Mouse (Mus musculus): ENCODE results near the gene Lnpep. TPM values are rescaled to one million over a fixed set of nuclear protein-coding genes. Genes with fewer than 3 reads are reported as not detected.
A peak's percentile ranks its signal among the peaks of the same experiment; 100 is the strongest.

The Lnpep gene
- total and polyA plus RNA-seq, 3 experiments: 7.1 to 91.4 (median 62.9) TPM

- Histone ChIP-seq H3K27me3 (ENCODE audit: insufficient read depth, low read length) (no peaks in the 10 kb centered on the region), H3K9me3 (replicated peaks) (no peaks in the 10 kb centered on the region), H3K36me3 (replicated peaks) (peaks cover 6% of the 10 kb centered on the region), H3K4me3 (ENCODE audit: low read depth, low read length) (no peak overlapping the region), H3K4me1 (ENCODE audit: insufficient read depth, low read depth, low read length) (peaks cover 24% of the 10 kb centered on the region)
- ATAC-seq (ENCODE audit: extremely low read depth, insufficient number of reproducible peaks, low FRiP score, poor library complexity, severe bottlenecking): no peak
- TF ChIP-seq GATA1 (IDR thresholded peaks at IDR 0.05; ENCODE audit: borderline replicate concordance, low read length) (no peak), TAL1 (conservative IDR thresholded peaks at IDR 0.05; ENCODE audit: low read depth, low read length) (no peak), POLR2AphosphoS5 (IDR thresholded peaks at IDR 0.05; ENCODE audit: insufficient replicate concordance, low read depth, low read length) (no peak), CTCF (IDR thresholded peaks at IDR 0.05; ENCODE audit: low read depth, low read length) (no peak), GATA2 (IDR thresholded peaks at IDR 0.05; ENCODE audit: borderline replicate concordance, low read depth, low read length) (no peak)
- DNase-seq (ENCODE audit: low spot score): no peak
These were observed 22.1 kb downstream of the Lnpep start for GRCm38 (mm10) chr17:17602786-17603185.

DNA sequence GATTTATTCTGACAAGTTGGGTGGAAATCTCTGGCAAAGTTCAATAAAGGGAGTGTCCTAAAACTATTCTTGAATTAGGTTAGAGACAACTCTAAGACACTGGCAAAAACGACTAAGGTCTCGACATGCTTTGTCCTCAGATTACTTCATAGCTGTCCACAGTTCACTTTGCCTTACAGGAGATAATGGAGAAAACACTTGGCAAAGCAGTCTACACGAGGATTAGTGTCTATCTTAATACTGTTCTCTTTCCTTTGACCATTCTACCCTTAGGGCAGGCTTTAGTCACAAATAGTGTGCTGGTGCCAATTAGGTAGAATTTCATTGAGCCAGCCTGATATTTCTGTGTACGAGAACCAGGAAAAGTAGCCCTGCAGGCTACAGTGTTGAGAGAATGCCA is 22.5 kb downstream of the Lnpep start:
- Histone ChIP-seq H3K4me1 (ENCODE audit: insufficient read depth, low read depth, low read length) (peaks cover 28% of the 10 kb centered on the region), H3K4me3 (ENCODE audit: low read depth, low read length) (no peak overlapping the region), H3K27me3 (ENCODE audit: insufficient read depth, low read length) (no peaks in the 10 kb centered on the region), H3K36me3 (replicated peaks) (peaks cover 6% of the 10 kb centered on the region), H3K9me3 (replicated peaks) (no peaks in the 10 kb centered on the region)
- no peak for DNase-seq (ENCODE audit: low spot score)
- no peak for TF ChIP-seq GATA1 (IDR thresholded peaks at IDR 0.05; ENCODE audit: borderline replicate concordance, low read length)
- TF ChIP-seq GATA2 (IDR thresholded peaks at IDR 0.05; ENCODE audit: borderline replicate concordance, low read depth, low read length): no peak
- no peak for TF ChIP-seq CTCF (IDR thresholded peaks at IDR 0.05; ENCODE audit: low read depth, low read length)
- TF ChIP-seq TAL1 (conservative IDR thresholded peaks at IDR 0.05; ENCODE audit: low read depth, low read length): no peak
- TF ChIP-seq POLR2AphosphoS5 (IDR thresholded peaks at IDR 0.05; ENCODE audit: insufficient replicate concordance, low read depth, low read length): no peak
- no peak for ATAC-seq (ENCODE audit: extremely low read depth, insufficient number of reproducible peaks, low FRiP score, poor library complexity, severe bottlenecking)

DNA sequence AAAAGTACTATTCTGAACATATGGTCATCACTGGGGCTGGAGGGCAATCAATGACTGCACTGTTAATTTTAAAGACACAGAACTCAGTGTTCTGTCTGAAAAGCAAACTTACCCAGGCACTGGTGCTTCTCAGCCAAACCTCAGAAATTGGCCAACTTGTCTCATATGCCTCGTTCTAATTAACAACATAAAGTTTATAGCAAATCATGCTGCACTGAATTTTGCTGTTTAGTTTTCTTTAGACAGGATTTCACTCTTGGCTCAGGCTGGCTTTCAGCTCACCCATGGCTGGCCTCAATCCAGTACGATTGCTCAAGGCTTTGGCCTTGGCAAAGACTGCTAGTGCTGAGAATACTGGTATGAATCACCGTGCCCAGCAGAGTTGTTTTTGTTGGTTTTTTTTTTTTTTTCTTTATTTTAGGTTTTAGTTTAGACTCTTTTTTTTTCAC is 24.0 kb downstream of the Lnpep start:
- Histone ChIP-seq H3K27me3 (ENCODE audit: insufficient read depth, low read length) (no peaks in the 10 kb centered on the region), H3K9me3 (replicated peaks) (no peaks in the 10 kb centered on the region), H3K36me3 (replicated peaks) (peaks cover 8% of the 10 kb centered on the region), H3K4me3 (ENCODE audit: low read depth, low read length) (no peak overlapping the region), H3K4me1 (ENCODE audit: insufficient read depth, low read depth, low read length) (peaks cover 31% of the 10 kb centered on the region)
- TF ChIP-seq GATA2 (IDR thresholded peaks at IDR 0.05; ENCODE audit: borderline replicate concordance, low read depth, low read length): no peak
- TF ChIP-seq TAL1 (conservative IDR thresholded peaks at IDR 0.05; ENCODE audit: low read depth, low read length): no peak
- TF ChIP-seq POLR2AphosphoS5 (IDR thresholded peaks at IDR 0.05; ENCODE audit: insufficient replicate concordance, low read depth, low read length): no peak
- no peak for TF ChIP-seq GATA1 (IDR thresholded peaks at IDR 0.05; ENCODE audit: borderline replicate concordance, low read length)
- ATAC-seq (ENCODE audit: extremely low read depth, insufficient number of reproducible peaks, low FRiP score, poor library complexity, severe bottlenecking) (no peak), DNase-seq (ENCODE audit: low spot score) (no peak)

GRCm38 (mm10) chr17:17600001-17600400 is 24.8 kb downstream of the Lnpep start:
- Histone ChIP-seq H3K4me1 (ENCODE audit: insufficient read depth, low read depth, low read length) (peaks cover 31% of the 10 kb centered on the region), H3K27me3 (ENCODE audit: insufficient read depth, low read length) (no peaks in the 10 kb centered on the region), H3K9me3 (replicated peaks) (no peaks in the 10 kb centered on the region), H3K4me3 (ENCODE audit: low read depth, low read length) (no peak overlapping the region), H3K36me3 (replicated peaks) (peaks cover 12% of the 10 kb centered on the region)
- TF ChIP-seq POLR2AphosphoS5 (IDR thresholded peaks at IDR 0.05; ENCODE audit: insufficient replicate concordance, low read depth, low read length): no peak
- TF ChIP-seq GATA1 (IDR thresholded peaks at IDR 0.05; ENCODE audit: borderline replicate concordance, low read length): no peak
- TF ChIP-seq TAL1 (conservative IDR thresholded peaks at IDR 0.05; ENCODE audit: low read depth, low read length): no peak
- TF ChIP-seq GATA2 (IDR thresholded peaks at IDR 0.05; ENCODE audit: borderline replicate concordance, low read depth, low read length): no peak
- TF ChIP-seq CTCF (IDR thresholded peaks at IDR 0.05; ENCODE audit: low read depth, low read length): no peak
- DNase-seq (ENCODE audit: low spot score) (no peak), ATAC-seq (ENCODE audit: extremely low read depth, insufficient number of reproducible peaks, low FRiP score, poor library complexity, severe bottlenecking) (no peak)

DNA sequence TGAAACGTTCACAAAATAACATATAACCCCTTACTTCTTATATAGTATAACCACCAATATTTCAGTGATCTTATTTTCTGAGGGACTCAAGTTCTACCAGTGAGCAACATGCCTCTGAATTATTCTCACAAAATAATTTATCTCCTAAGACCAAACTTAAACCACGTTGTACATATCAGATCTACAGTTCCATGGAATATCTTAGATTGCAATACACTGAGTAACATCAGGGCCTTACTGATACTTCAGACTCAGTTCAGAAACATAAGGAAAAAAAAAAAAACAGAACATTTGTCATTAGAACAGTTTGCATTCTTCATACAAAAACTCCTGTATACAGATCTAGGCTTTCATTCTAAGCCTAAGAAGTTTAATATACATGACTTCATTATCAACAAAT is 26.5 kb downstream of the Lnpep start:
- DNase-seq (ENCODE audit: low spot score): no peak
- Histone ChIP-seq H3K27me3 (ENCODE audit: insufficient read depth, low read length) (no peaks in the 10 kb centered on the region), H3K9me3 (replicated peaks) (no peaks in the 10 kb centered on the region), H3K4me3 (ENCODE audit: low read depth, low read length) (no peak overlapping the region), H3K36me3 (replicated peaks) (peaks cover 10% of the 10 kb centered on the region), H3K4me1 (ENCODE audit: insufficient read depth, low read depth, low read length) (peaks cover 31% of the 10 kb centered on the region)
- TF ChIP-seq POLR2AphosphoS5 (IDR thresholded peaks at IDR 0.05; ENCODE audit: insufficient replicate concordance, low read depth, low read length): no peak
- no peak for TF ChIP-seq TAL1 (conservative IDR thresholded peaks at IDR 0.05; ENCODE audit: low read depth, low read length)
- TF ChIP-seq GATA1 (IDR thresholded peaks at IDR 0.05; ENCODE audit: borderline replicate concordance, low read length): no peak
- no peak for TF ChIP-seq CTCF (IDR thresholded peaks at IDR 0.05; ENCODE audit: low read depth, low read length)
- no peak for TF ChIP-seq GATA2 (IDR thresholded peaks at IDR 0.05; ENCODE audit: borderline replicate concordance, low read depth, low read length)
- ATAC-seq (ENCODE audit: extremely low read depth, insufficient number of reproducible peaks, low FRiP score, poor library complexity, severe bottlenecking): peak; percentile 77

GRCm38 (mm10) chr17:17592926-17593325 is 31.9 kb downstream of the Lnpep start:
- Histone ChIP-seq H3K9me3 (replicated peaks) (no peaks in the 10 kb centered on the region), H3K4me3 (ENCODE audit: low read depth, low read length) (no peak overlapping the region), H3K36me3 (replicated peaks) (peaks cover 14% of the 10 kb centered on the region), H3K27me3 (ENCODE audit: insufficient read depth, low read length) (no peaks in the 10 kb centered on the region), H3K4me1 (ENCODE audit: insufficient read depth, low read depth, low read length) (peaks cover 14% of the 10 kb centered on the region)
- no peak for DNase-seq (ENCODE audit: low spot score)
- no peak for ATAC-seq (ENCODE audit: extremely low read depth, insufficient number of reproducible peaks, low FRiP score, poor library complexity, severe bottlenecking)
- TF ChIP-seq POLR2AphosphoS5 (IDR thresholded peaks at IDR 0.05; ENCODE audit: insufficient replicate concordance, low read depth, low read length): no peak
- no peak for TF ChIP-seq GATA1 (IDR thresholded peaks at IDR 0.05; ENCODE audit: borderline replicate concordance, low read length)
- no peak for TF ChIP-seq GATA2 (IDR thresholded peaks at IDR 0.05; ENCODE audit: borderline replicate concordance, low read depth, low read length)
- TF ChIP-seq TAL1 (conservative IDR thresholded peaks at IDR 0.05; ENCODE audit: low read depth, low read length): no peak
- no peak for TF ChIP-seq CTCF (IDR thresholded peaks at IDR 0.05; ENCODE audit: low read depth, low read length)

Data from G1E (cell line).